Mouse (Mus musculus) ES-CJ7 (cell line): ENCODE measurements at regions not wholly inside any gene's neighbourhood (a gene's known extent, or its start where the extent isn't known, plus 50 kb on each side); places are given as distances from the start of the nearest gene placed in this dataset.

Source experiments
- DNase-seq: peaks from one replicate; pipeline ENCODE4 v3.0.0; 2011; ENCODE audit warnings: low read depth, low spot score

- no peak for DNase-seq
Observed at GRCm38 (mm10) chr4:66478601-66479217, 74.3 kb upstream of the Astn2 start.
